Mouse (Mus musculus) CH12.LX (cell line): ENCODE results near the gene Spred2. TPM values are rescaled to one million over a fixed set of nuclear protein-coding genes. Genes with fewer than 3 reads are reported as not detected.

Source experiments
- DNase-seq: peaks from one replicate; pipeline ENCODE4 v3.0.0-alpha.2; 2013; ENCODE audit errors: extremely low read depth
- H3K27ac ChIP-seq: 2 replicates; pipeline ENCODE4 v1.5.1; 2012; ENCODE audit warnings: low read depth, mild to moderate bottlenecking, control low read depth, moderate library complexity; ENCODE audit not compliant: insufficient read depth
- H3K27me3 ChIP-seq: replicated peaks from 2 replicates; pipeline ENCODE3; 2012; ENCODE audit warnings: inconsistent platforms
- H3K36me3 ChIP-seq, 2 experiments: replicated peaks in 1 of 2; 2 replicates each; pipeline versions ENCODE3 to v1.6.1; 2012; ENCODE audit warnings: inconsistent platforms in 1 of 2, low read length in 1 of 2, mild to moderate bottlenecking in 1 of 2, mixed read lengths in 1 of 2, moderate library complexity in 1 of 2; ENCODE audit not compliant: control insufficient read depth in 1 of 2, insufficient read depth in 1 of 2
- H3K4me1 ChIP-seq, 2 experiments: 2 replicates each; pipeline ENCODE4 v1.6.1; 2012; ENCODE audit warnings: inconsistent platforms in 1 of 2, moderate library complexity in 1 of 2; ENCODE audit not compliant: insufficient read depth in 2 of 2, control insufficient read depth in 1 of 2
- H3K4me2 ChIP-seq: 2 replicates; pipeline ENCODE4 v1.6.1; 2012; ENCODE audit warnings: low read depth, mild to moderate bottlenecking, control low read depth; ENCODE audit not compliant: poor library complexity, insufficient read depth, severe bottlenecking
- H3K4me3 ChIP-seq, 3 experiments: fragments of 150-350 bp in 1 of 3; sonication (generic) in 1 of 3; replicated peaks in 1 of 3; 2 replicates each; pipeline versions ENCODE3 to v1.5.1; 2011 to 2012; ENCODE audit warnings: low read depth in 2 of 3, low read length in 2 of 3, mild to moderate bottlenecking in 2 of 3, moderate library complexity in 2 of 3, control low read depth in 1 of 3, improper control_type of control experiment in 1 of 3, inconsistent platforms in 1 of 3, mixed read lengths in 1 of 3; ENCODE audit not compliant: poor library complexity in 1 of 3
- H3K79me2 ChIP-seq: replicated peaks from 2 replicates; pipeline ENCODE4 v1.6.1; 2012; ENCODE audit warnings: mild to moderate bottlenecking, moderate library complexity; ENCODE audit not compliant: control insufficient read depth, poor library complexity, insufficient read depth, severe bottlenecking; ENCODE audit errors: extremely low read depth
- H3K9ac ChIP-seq: 2 replicates; pipeline ENCODE4 v1.6.1; 2012; ENCODE audit warnings: low read depth, mild to moderate bottlenecking, control low read depth, moderate library complexity; ENCODE audit not compliant: insufficient read depth
- H3K9me3 ChIP-seq: replicated peaks from 2 replicates; pipeline ENCODE3; 2012; ENCODE audit warnings: low read length, inconsistent platforms, mixed read lengths
- CHD2 ChIP-seq: IDR thresholded peaks from 2 replicates; pipeline ENCODE4 v1.6.1; 2011; ENCODE audit warnings: low read length, improper control_type of control experiment
- E2F4 ChIP-seq: IDR thresholded peaks from 2 replicates; pipeline ENCODE4 v1.6.1; 2011; ENCODE audit warnings: low read depth, low read length, improper control_type of control experiment; ENCODE audit not compliant: insufficient replicate concordance
- ELF1 ChIP-seq: IDR thresholded peaks from 2 replicates; pipeline ENCODE4 v1.6.1; 2014; ENCODE audit warnings: low read depth, mild to moderate bottlenecking, inconsistent platforms, low read length, improper control_type of control experiment
- IRF4 ChIP-seq: IDR thresholded peaks from 2 replicates; pipeline ENCODE4 v1.6.1; 2014; ENCODE audit warnings: low read depth, mild to moderate bottlenecking, inconsistent platforms, low read length, improper control_type of control experiment
- JUN ChIP-seq: IDR thresholded peaks from 2 replicates; pipeline ENCODE4 v1.6.1; 2011; ENCODE audit warnings: low read depth, mild to moderate bottlenecking, low read length, improper control_type of control experiment, moderate library complexity; ENCODE audit not compliant: insufficient read depth
- JUND ChIP-seq: conservative IDR thresholded peaks from 2 replicates; pipeline ENCODE4 v1.6.1; 2011; ENCODE audit warnings: low read depth, low read length, improper control_type of control experiment
- KAT2A ChIP-seq: IDR thresholded peaks from 2 replicates; pipeline ENCODE4 v1.6.1; 2012; ENCODE audit warnings: low read length, improper control_type of control experiment, inconsistent platforms; ENCODE audit not compliant: insufficient replicate concordance
- MAZ ChIP-seq: IDR thresholded peaks from 2 replicates; pipeline ENCODE4 v1.6.1; 2012; ENCODE audit warnings: low read depth, mild to moderate bottlenecking, inconsistent platforms, low read length, improper control_type of control experiment, moderate library complexity
- MEF2A ChIP-seq: IDR thresholded peaks from 2 replicates; pipeline ENCODE4 v1.6.1; 2014; ENCODE audit warnings: low read depth, mild to moderate bottlenecking, inconsistent platforms, low read length, improper control_type of control experiment, borderline replicate concordance
- MXI1 ChIP-seq: IDR thresholded peaks from 2 replicates; pipeline ENCODE4 v1.6.1; 2011; ENCODE audit warnings: mild to moderate bottlenecking, low read depth, low read length, improper control_type of control experiment
- MYC ChIP-seq: IDR thresholded peaks from 2 replicates; pipeline ENCODE4 v1.6.1; 2011; ENCODE audit warnings: low read depth, mild to moderate bottlenecking, improper control_type of control experiment, low read length
- NELFE ChIP-seq: IDR thresholded peaks from 2 replicates; pipeline ENCODE4 v1.6.1; 2011; ENCODE audit warnings: low read depth, low read length, improper control_type of control experiment
- NRF1 ChIP-seq: IDR thresholded peaks from 2 replicates; pipeline ENCODE4 v1.6.1; 2014; ENCODE audit warnings: low read depth, mild to moderate bottlenecking, inconsistent platforms, low read length, improper control_type of control experiment, moderate library complexity
- PAX5 ChIP-seq: IDR thresholded peaks from 2 replicates; pipeline ENCODE4 v1.6.1; 2012; ENCODE audit warnings: low read length, inconsistent platforms, mixed read lengths
- POLR2AphosphoS2 ChIP-seq: IDR thresholded peaks from 2 replicates; pipeline ENCODE4 v1.6.1; 2011; ENCODE audit warnings: low read depth, low read length, improper control_type of control experiment
- RCOR1 ChIP-seq: conservative IDR thresholded peaks from 2 replicates; pipeline ENCODE4 v1.6.1; 2012; ENCODE audit warnings: low read depth, mild to moderate bottlenecking, inconsistent platforms, low read length, improper control_type of control experiment
- TCF12 ChIP-seq: IDR thresholded peaks from 2 replicates; pipeline ENCODE4 v1.6.1; 2014; ENCODE audit warnings: low read depth, mild to moderate bottlenecking, inconsistent platforms, low read length, improper control_type of control experiment
- UBTF ChIP-seq: IDR thresholded peaks from 2 replicates; pipeline ENCODE4 v1.6.1; 2012; ENCODE audit warnings: low read depth, mild to moderate bottlenecking, inconsistent platforms, low read length, improper control_type of control experiment, moderate library complexity
- ZKSCAN1 ChIP-seq: IDR thresholded peaks from 2 replicates; pipeline ENCODE4 v1.6.1; 2012; ENCODE audit warnings: low read depth, inconsistent platforms, low read length, improper control_type of control experiment, borderline replicate concordance
- dilution Hi-C: fragments of 300-500 bp; cut with MboI; formaldehyde crosslinking; loops from 2 replicates; pipeline ENCODE4 v1.14.3; 2020; ENCODE audit warnings: low sequenced_read_pairs; ENCODE audit not compliant: extremely low pct_unique_long_range_greater_than_20kb, extremely low pct_ligation_motif_present
- in situ Hi-C: fragments of 300-500 bp; cut with MboI; formaldehyde crosslinking; loops from 3 replicates; pipeline ENCODE4 v1.14.3; 2019; ENCODE audit warnings: low sequenced_read_pairs, low pct_ligation_motif_present, low pct_unique_long_range_greater_than_20kb, mixed read lengths
- polyA plus RNA-seq: library from polyadenylated mRNA; unstranded; fragments of >175 nt; gene quantifications from 2 replicates; pipeline ENCODE4 v1.2.1, GENCODE M21; 2012; ENCODE audit warnings: low read depth; ENCODE audit not compliant: insufficient read length
- total RNA-seq, 2 experiments: library from RNA; depleted of rRNA; stranded (reverse); fragments of 300-350 nt in 1 of 2; fragments of >200 nt in 1 of 2; gene quantifications; 2 replicates each; pipeline ENCODE4 v1.2.3; 2012 to 2014

The Spred2 gene
- total and polyA plus RNA-seq, 3 experiments: 1.4 to 15.8 (median 4.2) TPM

GRCm38 (mm10) chr11:19961088-19961487 is 36.9 kb downstream of the Spred2 start:
- TF ChIP-seq MXI1: no peak
- no peak for TF ChIP-seq POLR2AphosphoS2
- no peak for TF ChIP-seq E2F4
- no peak for TF ChIP-seq JUN
- no peak for TF ChIP-seq MEF2A
- no peak for TF ChIP-seq NRF1
- H3K9me3 ChIP-seq: no peaks in the 10 kb centered on the region
- H3K4me1 ChIP-seq: peaks cover 3 to 37% of the 10 kb centered on the region in 2 experiments; a peak in 2 of 4 replicates
- H3K79me2 ChIP-seq: 0 out of 2 replicates have a peak, but pooled peaks cover 2% of the 10 kb centered on the region
- H3K4me3 ChIP-seq: no peak overlapping the region
- dilution Hi-C loops (no loop called here), in situ Hi-C loops (no loop called here)
- no peak for DNase-seq
- no peak overlapping the region for H3K27ac ChIP-seq
- H3K4me2 ChIP-seq: no peak overlapping the region
- no peak overlapping the region for H3K9ac ChIP-seq
- peaks cover 2 to 49% of the 10 kb centered on the region in 2 experiments for H3K36me3 ChIP-seq
- no peaks in the 10 kb centered on the region for H3K27me3 ChIP-seq

GRCm38 (mm10) chr11:19961766-19962365 is 37.7 kb downstream of the Spred2 start:
- dilution Hi-C loops (no loop called here), in situ Hi-C loops (no loop called here)
- DNase-seq: no peak
- H3K79me2 ChIP-seq: 0 out of 2 replicates have a peak, but pooled peaks cover 2% of the 10 kb centered on the region
- peaks cover 2 to 46% of the 10 kb centered on the region in 2 experiments for H3K36me3 ChIP-seq
- H3K4me2 ChIP-seq: no peak overlapping the region
- H3K27me3 ChIP-seq: no peaks in the 10 kb centered on the region
- no peak overlapping the region for H3K27ac ChIP-seq
- peaks cover 3 to 39% of the 10 kb centered on the region in 2 experiments; a peak in 2 of 4 replicates for H3K4me1 ChIP-seq
- H3K4me3 ChIP-seq: no peak overlapping the region
- H3K9ac ChIP-seq: no peak overlapping the region
- no peaks in the 10 kb centered on the region for H3K9me3 ChIP-seq
- TF ChIP-seq MAZ (no peak), ELF1 (no peak), PAX5 (no peak), ZKSCAN1 (no peak), JUND (no peak), POLR2AphosphoS2 (no peak), MYC (no peak), KAT2A (no peak), UBTF (no peak), RCOR1 (no peak), NELFE (no peak), IRF4 (no peak), MXI1 (no peak), TCF12 (no peak), CHD2 (no peak)
- TF ChIP-seq, all 38 proteins: peak for 0
